Mouse (Mus musculus) small intestine, adult 2 months (tissue): ENCODE results near the gene Gpr62.

ENCODE experiments used
- CTCF ChIP-seq: fragments of 200-500 bp; IDR thresholded peaks from 2 replicates; pipeline ENCODE4 v1.5.1; 2012; ENCODE audit warnings: low read depth, mild to moderate bottlenecking, control low read depth, inconsistent platforms, low read length, moderate library complexity, mixed read lengths; ENCODE audit not compliant: insufficient replicate concordance, insufficient read length; ENCODE audit errors: extremely low read depth
- POLR2A ChIP-seq: fragments of 200-500 bp; IDR thresholded peaks from 2 replicates; pipeline ENCODE4 v1.6.1; 2012; ENCODE audit warnings: low read depth, mild to moderate bottlenecking, control low read depth, inconsistent platforms, low read length, moderate library complexity

- TF ChIP-seq CTCF (peak; percentile 78; the same call in 1 of the 2 replicates), POLR2A (no peak)
These were observed 43.9 kb downstream of the Gpr62 start for GRCm38 (mm10) chr9:106421865-106422160.
